Mouse (Mus musculus) forebrain, embryonic 15.5 days (tissue): ENCODE measurements around the gene Bola2. TPM values are rescaled to one million over a fixed set of nuclear protein-coding genes. Genes with fewer than 3 reads are reported as not detected.

ENCODE experiments used
- ATAC-seq: fragments of 200-750 bp; cut with Nextera tagmentation; replicated peaks from 2 replicates; pipeline ENCODE4 v1.8.0; 2017; ENCODE audit warnings: mild to moderate bottlenecking, moderate TSS enrichment, moderate library complexity
- H3K27ac ChIP-seq: fragments of 300-500 bp; sonication (generic); replicated peaks from 2 replicates; pipeline ENCODE4 v1.5.1; 2015; ENCODE audit warnings: mild to moderate bottlenecking, inconsistent platforms
- H3K27me3 ChIP-seq: fragments of 300-500 bp; sonication (generic); 2 replicates; pipeline ENCODE4 v1.6.1; 2015; ENCODE audit warnings: inconsistent platforms
- H3K36me3 ChIP-seq: fragments of 300-500 bp; sonication (generic); 2 replicates; pipeline ENCODE4 v1.6.1; 2015; ENCODE audit warnings: mild to moderate bottlenecking, inconsistent platforms
- H3K4me1 ChIP-seq: fragments of 300-500 bp; sonication (generic); 2 replicates; pipeline ENCODE4 v1.6.1; 2015; ENCODE audit warnings: inconsistent platforms
- H3K4me2 ChIP-seq: fragments of 300-500 bp; sonication (generic); replicated peaks from 2 replicates; pipeline ENCODE4 v1.6.1; 2015; ENCODE audit warnings: mild to moderate bottlenecking, inconsistent platforms
- H3K4me3 ChIP-seq: fragments of 300-500 bp; sonication (generic); 2 replicates; pipeline ENCODE4 v1.5.1; 2015; ENCODE audit warnings: mild to moderate bottlenecking, inconsistent platforms
- H3K9ac ChIP-seq: fragments of 300-500 bp; sonication (generic); replicated peaks from 2 replicates; pipeline ENCODE4 v1.6.1; 2015; ENCODE audit warnings: mild to moderate bottlenecking, inconsistent platforms
- H3K9me3 ChIP-seq: fragments of 300-500 bp; sonication (generic); 2 replicates; pipeline ENCODE4 v1.6.1; 2016; ENCODE audit warnings: inconsistent platforms
- WGBS: fragments of 180-500 bp; shearing (Covaris S2); methylation state at CpG from one replicate; pipeline ENCODE4 v1.1.7; 2015; ENCODE audit warnings: mixed read lengths; 5-methylcytosine and 5-hydroxymethylcytosine counted together
- polyA plus RNA-seq: library from polyadenylated mRNA; unstranded; fragments of >200 nt; fragmentation: Nextera tagmentation; extraction: Ambion mirVana; gene quantifications from 2 replicates; pipeline ENCODE4 v1.2.1, GENCODE M21; 2015

The Bola2 gene
- polyA plus RNA-seq, 1 experiment from 2014 or later, result 141 TPM

DNA sequence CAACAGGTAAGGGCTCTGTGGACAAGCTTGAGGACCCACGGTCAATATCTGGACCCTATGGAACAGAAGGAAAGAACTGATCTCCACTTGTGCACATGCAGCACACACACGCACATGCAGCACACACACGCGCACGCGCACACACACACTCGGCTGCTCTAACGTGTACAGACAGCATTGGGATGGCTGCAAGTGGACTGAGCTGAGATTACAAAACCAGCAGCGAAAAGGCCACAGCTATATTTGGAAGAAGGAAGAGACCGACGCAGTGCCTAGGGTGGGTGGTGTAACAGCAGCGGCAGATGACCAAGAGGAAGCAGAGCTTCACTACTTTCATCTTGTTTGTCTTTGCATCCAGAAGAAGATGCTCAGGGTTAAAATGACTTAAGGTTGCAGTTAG lies 50.9 kb downstream of the Bola2 start:
- no peaks in the 10 kb centered on the region for H3K27me3 ChIP-seq
- WGBS, result 92% methylated on average over 12 of the region's 12 CpGs
- no peak for ATAC-seq
- H3K4me3 ChIP-seq, result no peak overlapping the region
- no peak overlapping the region for H3K9ac ChIP-seq
- no peaks in the 10 kb centered on the region for H3K4me1 ChIP-seq
- no peak overlapping the region for H3K4me2 ChIP-seq
- no peaks in the 10 kb centered on the region for H3K36me3 ChIP-seq
- no peak overlapping the region for H3K27ac ChIP-seq
- no peaks in the 10 kb centered on the region for H3K9me3 ChIP-seq

DNA sequence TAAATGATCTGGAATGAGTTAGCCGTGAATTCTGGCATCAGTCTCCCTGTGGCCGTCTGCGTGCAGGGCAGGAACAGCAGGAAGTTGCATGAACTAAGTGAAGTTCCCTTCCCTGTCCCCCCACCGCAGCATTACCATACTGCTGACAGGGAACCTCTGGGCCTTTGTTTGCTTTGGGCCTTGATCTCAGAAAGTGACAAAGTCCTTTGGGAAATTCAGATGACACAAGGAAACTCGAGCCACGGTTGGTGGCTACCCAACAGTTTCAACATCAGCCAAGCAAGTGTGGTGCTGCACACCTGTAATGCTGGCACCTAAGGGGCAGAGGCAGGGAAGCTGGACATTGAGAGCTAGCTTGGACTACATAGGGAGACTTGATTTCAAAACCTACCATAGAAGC lies 51.6 kb downstream of the Bola2 start:
- Histone ChIP-seq H3K27ac (no peak overlapping the region), H3K27me3 (no peaks in the 10 kb centered on the region), H3K4me2 (no peak overlapping the region), H3K36me3 (no peaks in the 10 kb centered on the region), H3K9ac (no peak overlapping the region), H3K4me3 (no peak overlapping the region), H3K4me1 (no peaks in the 10 kb centered on the region), H3K9me3 (no peaks in the 10 kb centered on the region)
- no peak for ATAC-seq
- 50% methylated on average over 6 of the region's 6 CpGs for WGBS

DNA sequence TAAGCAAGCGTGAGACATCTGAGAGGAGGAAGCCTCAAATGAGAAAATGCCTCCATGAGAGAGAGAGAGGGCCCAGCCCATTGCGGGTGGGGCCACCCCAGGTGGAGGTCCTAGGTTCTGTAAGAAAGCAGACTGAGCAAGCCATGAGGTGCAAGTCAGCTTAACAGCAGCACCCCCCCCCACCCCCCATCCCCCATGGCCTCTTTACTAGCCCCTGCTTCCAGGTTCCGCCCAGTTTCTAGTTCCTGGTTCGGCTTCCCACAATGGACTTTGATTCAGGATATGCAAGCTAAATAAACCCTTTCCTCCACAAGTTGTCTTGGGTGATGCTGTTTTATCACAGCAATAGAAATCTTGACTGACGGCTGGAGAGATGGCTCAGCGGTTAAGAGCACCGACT lies 53.6 kb downstream of the Bola2 start:
- WGBS, result 82% methylated on average over 7 of the region's 7 CpGs
- no peak for ATAC-seq
- no peak overlapping the region for H3K27ac ChIP-seq
- no peak overlapping the region for H3K4me2 ChIP-seq
- no peaks in the 10 kb centered on the region for H3K36me3 ChIP-seq
- no peaks in the 10 kb centered on the region for H3K4me1 ChIP-seq
- no peak overlapping the region for H3K4me3 ChIP-seq
- H3K27me3 ChIP-seq, result no peaks in the 10 kb centered on the region
- H3K9ac ChIP-seq, result no peak overlapping the region
- H3K9me3 ChIP-seq, result no peaks in the 10 kb centered on the region

Other genes starting within 250 kb of the Bola2 start
- 0.20 and 0.37 TPM in 2 replicates for gene Atp2a1, start 232.3 kb upstream of the Bola2 start, polyA plus RNA-seq
- 69.1 and 72.7 TPM in 2 replicates for gene Sh2b1, start 220.0 kb upstream of the Bola2 start, polyA plus RNA-seq
- gene Tufm, start 208.0 kb upstream of the Bola2 start, polyA plus RNA-seq, result 127 and 130 TPM in 2 replicates
- gene Atxn2l, start 192.0 kb upstream of the Bola2 start, polyA plus RNA-seq, result 65.2 and 69.0 TPM in 2 replicates
- 196 TPM in 2 replicates for gene Eif3c, start 129.0 kb upstream of the Bola2 start, polyA plus RNA-seq
- 0.25 and 0.32 TPM in 2 replicates for gene Apobr, start 110.5 kb upstream of the Bola2 start, polyA plus RNA-seq
- gene Cln3, start 109.6 kb upstream of the Bola2 start, polyA plus RNA-seq, result 31.7 and 34.3 TPM in 2 replicates
- gene Il27, start 100.5 kb upstream of the Bola2 start, polyA plus RNA-seq, result not detected in 2 replicates
- 4.9 and 5.9 TPM in 2 replicates for gene Nupr1, start 64.5 kb upstream of the Bola2 start, polyA plus RNA-seq
- gene Sgf29, start 46.1 kb upstream of the Bola2 start, polyA plus RNA-seq, result 54.7 and 55.4 TPM in 2 replicates
- gene Sult1a1, start 19.0 kb upstream of the Bola2 start, polyA plus RNA-seq, result 2.8 TPM in 2 replicates
- gene Slx1b, start 383 bp downstream of the Bola2 start, polyA plus RNA-seq, result 17.5 and 18.0 TPM in 2 replicates
- gene Coro1a, start 12.4 kb downstream of the Bola2 start, polyA plus RNA-seq, result 99.8 and 108 TPM in 2 replicates
- gene Mapk3, start 64.2 kb downstream of the Bola2 start, polyA plus RNA-seq, result 101 and 102 TPM in 2 replicates
- gene Gdpd3, start 70.9 kb downstream of the Bola2 start, polyA plus RNA-seq, result 1.5 and 1.7 TPM in 2 replicates
- gene Ypel3, start 81.6 kb downstream of the Bola2 start, polyA plus RNA-seq, result 207 and 213 TPM in 2 replicates
- 0.41 and 0.65 TPM in 2 replicates for gene Tbx6, start 86.1 kb downstream of the Bola2 start, polyA plus RNA-seq
- 215 TPM in 2 replicates for gene Ppp4c, start 97.1 kb downstream of the Bola2 start, polyA plus RNA-seq
- 35.1 and 38.1 TPM in 2 replicates for gene Fam57b, start 102.3 kb downstream of the Bola2 start, polyA plus RNA-seq
- not detected in 2 replicates for gene 4930451I11Rik, start 136.2 kb downstream of the Bola2 start, polyA plus RNA-seq
- 9.0 and 9.1 TPM in 2 replicates for gene Doc2a, start 152.0 kb downstream of the Bola2 start, polyA plus RNA-seq
- gene Hirip3, start 166.6 kb downstream of the Bola2 start, polyA plus RNA-seq, result 30.7 and 31.8 TPM in 2 replicates
- gene Ino80e, start 167.0 kb downstream of the Bola2 start, polyA plus RNA-seq, result 86.2 and 98.8 TPM in 2 replicates
- gene Taok2, start 189.3 kb downstream of the Bola2 start, polyA plus RNA-seq, result 54.1 and 56.8 TPM in 2 replicates
- 36.2 and 38.6 TPM in 2 replicates for gene Tmem219, start 227.5 kb downstream of the Bola2 start, polyA plus RNA-seq
- 132 and 136 TPM in 2 replicates for gene Kctd13, start 233.5 kb downstream of the Bola2 start, polyA plus RNA-seq